Mouse (Mus musculus) E14TG2a.4 (cell line): Measurements from ENCODE around the gene Cdkl1.

Source experiments
- CTCF ChIP-seq: conservative IDR thresholded peaks from 2 replicates; pipeline ENCODE4 v1.5.1; 2014; ENCODE audit warnings: low read length
- POU5F1 ChIP-seq: IDR thresholded peaks from 2 replicates; pipeline ENCODE4 v1.6.1; 2014; ENCODE audit warnings: low read length, borderline replicate concordance

GRCm38 (mm10) chr12:69812986-69813385 is 21.9 kb upstream of the Cdkl1 start:
- TF ChIP-seq CTCF (no peak), POU5F1 (no peak)
